Mouse (Mus musculus) hindbrain, embryonic 15.5 days (tissue): ENCODE measurements around the gene Gm20388. TPM values are rescaled to one million over a fixed set of nuclear protein-coding genes. Genes with fewer than 3 reads are reported as not detected.

Source experiments
- ATAC-seq: fragments of 200-750 bp; cut with Nextera tagmentation; 2 replicates; pipeline ENCODE4 v1.8.0; 2017; ENCODE audit warnings: low read depth, moderate number of reproducible peaks, moderate TSS enrichment; ENCODE audit not compliant: low FRiP score
- H3K27ac ChIP-seq: fragments of 300-500 bp; sonication (generic); replicated peaks from 2 replicates; pipeline ENCODE4 v1.5.1; 2015; ENCODE audit warnings: mild to moderate bottlenecking, inconsistent platforms
- H3K27me3 ChIP-seq: fragments of 300-500 bp; sonication (generic); 2 replicates; pipeline ENCODE4 v1.6.1; 2015; ENCODE audit warnings: control low read depth, inconsistent platforms
- H3K36me3 ChIP-seq: fragments of 300-500 bp; sonication (generic); 2 replicates; pipeline ENCODE4 v1.6.1; 2015; ENCODE audit warnings: control low read depth, inconsistent platforms
- H3K4me1 ChIP-seq: fragments of 300-500 bp; sonication (generic); replicated peaks from 2 replicates; pipeline ENCODE4 v1.6.1; 2015; ENCODE audit warnings: control low read depth, inconsistent platforms
- H3K4me2 ChIP-seq: fragments of 300-500 bp; sonication (generic); 2 replicates; pipeline ENCODE4 v1.6.1; 2015; ENCODE audit warnings: moderate library complexity, mild to moderate bottlenecking, inconsistent platforms
- H3K4me3 ChIP-seq: fragments of 300-500 bp; sonication (generic); 2 replicates; pipeline ENCODE4 v1.5.1; 2015; ENCODE audit warnings: mild to moderate bottlenecking, inconsistent platforms
- H3K9ac ChIP-seq: fragments of 300-500 bp; sonication (generic); 2 replicates; pipeline ENCODE4 v1.6.1; 2015; ENCODE audit warnings: inconsistent platforms
- H3K9me3 ChIP-seq: fragments of 300-500 bp; sonication (generic); 2 replicates; pipeline ENCODE4 v1.6.1; 2016; ENCODE audit warnings: control low read depth, inconsistent platforms
- WGBS: fragments of 180-500 bp; shearing (Covaris S2); methylation state at CpG from one replicate; pipeline ENCODE4 v1.1.7; 2015; 5-methylcytosine and 5-hydroxymethylcytosine counted together
- polyA plus RNA-seq: library from polyadenylated mRNA; unstranded; fragments of >200 nt; fragmentation: Nextera tagmentation; extraction: Ambion mirVana; gene quantifications from 2 replicates; pipeline ENCODE4 v1.2.1, GENCODE M21; 2015

Gm20388 gene
- polyA plus RNA-seq, 1 experiment from 2014 or later: 5.4 TPM

DNA sequence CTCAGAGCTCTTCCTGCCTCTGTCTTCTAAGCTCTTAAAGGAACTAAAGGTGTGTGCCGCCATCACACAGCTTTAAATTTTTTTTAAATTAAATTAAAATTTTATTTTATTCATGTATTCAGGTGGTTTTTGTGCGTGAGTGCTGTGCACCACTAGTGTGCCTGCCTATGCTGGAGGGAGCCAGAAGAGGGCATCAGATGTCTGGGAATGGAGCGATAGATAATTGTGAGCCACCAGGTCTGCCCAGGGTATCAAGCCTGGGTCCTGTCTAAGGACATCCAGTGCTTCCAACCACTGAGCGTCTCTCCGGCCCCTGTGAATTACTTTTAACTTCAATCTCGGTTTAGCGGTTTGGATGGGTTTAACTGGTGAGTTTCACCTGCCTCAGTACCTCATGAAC, 3572.0 kb downstream of the Gm20388 start:
- Histone ChIP-seq H3K4me2 (no peak overlapping the region), H3K9ac (no peak overlapping the region), H3K27ac (no peak overlapping the region), H3K36me3 (peaks cover 61% of the 10 kb centered on the region), H3K4me1 (peaks cover 17% of the 10 kb centered on the region), H3K9me3 (no peaks in the 10 kb centered on the region), H3K4me3 (no peak overlapping the region), H3K27me3 (no peaks in the 10 kb centered on the region)
- no peak for ATAC-seq
- 86% methylated on average over 7 of the region's 7 CpGs for whole genome bisulfite sequencing

DNA sequence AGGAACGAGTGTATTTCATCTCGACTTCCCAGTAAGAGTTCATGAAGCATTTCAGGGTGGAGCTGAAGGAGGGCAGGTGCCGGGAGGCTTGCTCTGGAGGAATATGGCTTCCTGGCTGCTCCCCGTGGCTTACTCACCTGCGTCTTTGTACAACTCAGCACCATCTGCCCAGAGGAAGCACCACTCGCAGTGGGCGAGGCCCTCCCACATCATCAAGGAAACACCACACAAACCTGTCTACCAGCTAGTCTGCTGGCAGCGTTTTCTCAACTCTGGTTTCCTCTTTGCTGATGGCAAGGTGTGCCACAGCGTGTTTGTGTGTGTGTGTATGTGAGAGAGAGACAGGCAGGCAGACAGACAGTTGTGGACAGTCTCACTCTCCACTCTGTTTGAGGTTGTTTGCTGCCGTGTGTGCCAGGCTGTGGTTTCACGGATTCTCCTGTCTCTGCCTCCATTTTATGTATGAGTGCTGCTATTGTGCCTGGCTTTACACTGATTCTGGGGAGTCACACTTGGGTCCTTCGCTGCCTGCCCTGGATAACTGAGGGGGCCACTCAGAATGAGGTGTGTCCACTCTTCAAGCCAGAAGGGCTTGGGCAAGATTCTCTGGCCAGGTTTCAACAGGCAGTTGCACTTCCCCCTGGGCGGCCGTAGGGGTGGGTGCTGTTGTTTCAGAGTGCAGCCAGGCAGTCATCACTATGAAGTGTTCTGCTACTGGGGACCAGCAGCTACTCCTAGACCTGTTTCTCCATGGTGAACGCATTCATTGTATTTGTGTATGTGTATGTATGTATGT, 3580.8 kb downstream of the Gm20388 start:
- no peak overlapping the region for H3K27ac ChIP-seq
- no peak overlapping the region for H3K4me3 ChIP-seq
- ATAC-seq: no peak

GRCm38 (mm10) chr8:123492898-123493297, 3582.3 kb downstream of the Gm20388 start:
- Histone ChIP-seq H3K36me3 (peaks cover 87% of the 10 kb centered on the region), H3K4me1 (no peaks in the 10 kb centered on the region), H3K27ac (no peak overlapping the region), H3K9me3 (no peaks in the 10 kb centered on the region), H3K9ac (no peak overlapping the region), H3K4me3 (no peak overlapping the region), H3K4me2 (no peak overlapping the region), H3K27me3 (no peaks in the 10 kb centered on the region)
- WGBS: 98% methylated on average over 9 of the region's 9 CpGs
- no peak for ATAC-seq

More for the DNA sequence above, 3580.8 kb downstream of the Gm20388 start:
- no peak overlapping the region for H3K9ac ChIP-seq
- no peak overlapping the region for H3K4me2 ChIP-seq
- H3K4me1 ChIP-seq: no peaks in the 10 kb centered on the region
- H3K36me3 ChIP-seq: peaks cover 87% of the 10 kb centered on the region
- 95% methylated on average over 15 of the region's 15 CpGs for WGBS
- H3K9me3 ChIP-seq: no peaks in the 10 kb centered on the region
- H3K27me3 ChIP-seq: no peaks in the 10 kb centered on the region

DNA sequence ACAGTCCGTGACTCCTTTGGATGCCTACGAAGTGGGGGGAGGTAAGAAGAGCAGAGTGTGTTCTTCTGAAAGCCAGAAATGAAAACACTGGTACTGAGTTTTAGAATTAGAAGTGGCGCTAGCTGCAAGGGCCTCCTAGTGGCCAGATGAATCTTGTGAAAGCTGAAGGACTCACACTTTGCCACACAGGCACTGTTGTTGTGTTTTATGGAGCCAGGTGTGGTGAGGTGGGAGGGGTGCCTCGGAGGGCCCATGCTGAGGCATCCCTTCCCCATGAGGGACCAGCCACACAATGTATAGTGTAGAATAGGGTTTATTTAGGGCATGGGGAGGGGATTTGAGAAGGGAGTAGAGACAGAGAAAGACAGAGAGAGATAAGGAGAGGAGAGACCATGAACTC, 3587.1 kb downstream of the Gm20388 start:
- Histone ChIP-seq H3K4me1 (no peaks in the 10 kb centered on the region), H3K9ac (no peak overlapping the region), H3K4me3 (no peak overlapping the region), H3K4me2 (no peak overlapping the region), H3K27me3 (no peaks in the 10 kb centered on the region), H3K36me3 (peaks cover 80% of the 10 kb centered on the region), H3K27ac (no peak overlapping the region), H3K9me3 (no peaks in the 10 kb centered on the region)
- ATAC-seq: no peak
- 91% methylated on average over 4 of the region's 4 CpGs for WGBS

DNA sequence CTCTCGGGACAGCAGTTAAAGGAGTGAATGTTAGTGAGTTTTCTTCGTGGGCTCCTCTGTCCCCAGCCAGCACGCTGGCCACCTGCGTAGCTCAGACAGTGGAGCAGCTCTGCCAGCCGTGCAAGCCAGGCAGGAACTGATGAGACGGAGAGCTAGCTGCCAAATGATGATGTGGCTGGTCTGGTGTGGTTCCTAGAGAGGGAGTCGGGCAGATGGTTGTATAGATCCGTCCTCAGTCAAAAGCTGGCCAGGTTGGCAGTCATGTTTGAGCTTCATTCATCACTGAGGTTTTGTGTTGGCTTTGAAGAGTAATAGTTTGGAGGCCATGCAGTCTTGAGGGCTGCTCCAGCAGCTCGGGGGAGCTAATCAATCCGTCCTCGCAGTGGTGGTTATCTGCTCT, 3588.3 kb downstream of the Gm20388 start:
- Histone ChIP-seq H3K4me1 (no peaks in the 10 kb centered on the region), H3K9me3 (no peaks in the 10 kb centered on the region), H3K27ac (no peak overlapping the region), H3K36me3 (peaks cover 80% of the 10 kb centered on the region), H3K4me3 (no peak overlapping the region), H3K27me3 (no peaks in the 10 kb centered on the region), H3K9ac (no peak overlapping the region), H3K4me2 (no peak overlapping the region)
- ATAC-seq: 0 out of 2 replicates have a peak, but pooled peaks have one; percentile 38
- WGBS: 92% methylated on average over 11 of the region's 11 CpGs

- no peak for ATAC-seq
- Histone ChIP-seq H3K27me3 (no peaks in the 10 kb centered on the region), H3K4me1 (no peaks in the 10 kb centered on the region), H3K36me3 (peaks cover 77% of the 10 kb centered on the region), H3K27ac (no peak overlapping the region), H3K4me2 (no peak overlapping the region), H3K4me3 (no peak overlapping the region), H3K9me3 (no peaks in the 10 kb centered on the region), H3K9ac (no peak overlapping the region)
- WGBS: 94% methylated on average over 11 of the region's 11 CpGs
These were observed 3588.9 kb downstream of the Gm20388 start for GRCm38 (mm10) chr8:123499556-123499955.

DNA sequence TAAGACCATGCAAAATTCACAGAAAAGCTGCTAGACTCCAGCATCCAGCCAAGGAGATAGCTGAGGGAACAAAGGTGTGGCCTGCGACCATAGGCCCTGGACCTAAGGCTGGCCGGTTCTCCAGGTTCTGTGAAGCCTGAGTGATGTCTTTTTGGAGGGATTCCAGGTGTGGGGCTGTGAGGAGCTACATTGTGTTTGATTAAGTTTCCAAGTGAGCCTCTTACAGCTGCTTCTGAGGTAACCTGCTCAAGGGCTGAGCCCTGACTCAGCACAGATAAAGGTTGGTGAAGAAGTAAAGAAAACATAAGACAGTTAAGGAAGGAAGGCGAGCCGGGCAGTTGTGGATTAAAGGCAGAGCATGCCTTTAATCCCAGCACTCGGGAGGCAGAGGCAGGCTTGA, 3591.6 kb downstream of the Gm20388 start:
- no peak overlapping the region for H3K4me2 ChIP-seq
- peaks cover 77% of the 10 kb centered on the region for H3K36me3 ChIP-seq
- 96% methylated on average over 5 of the region's 5 CpGs for WGBS
- no peak overlapping the region for H3K4me3 ChIP-seq
- no peak overlapping the region for H3K27ac ChIP-seq
- H3K9me3 ChIP-seq: no peaks in the 10 kb centered on the region
- no peaks in the 10 kb centered on the region for H3K27me3 ChIP-seq
- no peak overlapping the region for H3K9ac ChIP-seq
- no peak for ATAC-seq
- no peaks in the 10 kb centered on the region for H3K4me1 ChIP-seq

DNA sequence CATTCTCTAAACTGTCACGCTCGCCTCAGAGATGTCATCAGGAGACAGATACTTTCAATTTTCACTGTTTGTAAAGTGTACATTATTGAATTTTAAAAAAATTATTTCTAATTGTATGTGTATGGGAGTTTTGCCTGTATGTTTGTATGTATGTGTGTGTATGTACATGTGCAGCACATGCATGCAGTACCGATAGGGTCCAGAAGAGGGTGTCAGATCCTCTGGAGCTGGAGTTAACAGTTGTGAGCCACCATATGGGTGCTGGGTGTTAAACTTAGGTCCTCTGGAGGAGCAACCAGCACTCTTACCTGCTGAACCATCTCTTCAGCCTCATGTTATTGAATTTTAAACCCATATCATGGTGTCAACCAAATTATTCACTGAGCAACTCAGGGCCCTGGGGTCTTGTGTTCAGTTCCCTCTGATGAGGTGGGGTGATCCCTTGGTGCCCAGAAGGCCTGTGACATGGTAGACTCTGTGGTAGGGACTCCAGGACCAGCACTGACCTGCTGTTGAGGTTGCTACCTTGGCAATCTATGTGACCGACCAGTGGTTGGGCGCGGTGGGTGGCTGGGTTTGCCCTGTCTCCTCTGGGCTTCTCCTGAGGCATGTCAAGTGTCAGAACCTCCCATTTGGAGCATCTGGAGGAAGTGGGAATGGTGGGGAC, 3593.3 kb downstream of the Gm20388 start:
- WGBS: 99% methylated on average over 6 of the region's 6 CpGs
- Histone ChIP-seq H3K27me3 (no peaks in the 10 kb centered on the region), H3K4me2 (no peak overlapping the region), H3K9ac (no peak overlapping the region), H3K9me3 (no peaks in the 10 kb centered on the region), H3K27ac (no peak overlapping the region), H3K4me1 (no peaks in the 10 kb centered on the region), H3K36me3 (peaks cover 83% of the 10 kb centered on the region), H3K4me3 (no peak overlapping the region)
- no peak for ATAC-seq

- peak overlapping the region; percentile 20; the same call in 1 of the 2 replicates for H3K27ac ChIP-seq
- H3K36me3 ChIP-seq: peaks cover 86% of the 10 kb centered on the region
- WGBS: 87% methylated on average over 9 of the region's 9 CpGs
- H3K4me2 ChIP-seq: no peak overlapping the region
- no peaks in the 10 kb centered on the region for H3K9me3 ChIP-seq
- no peaks in the 10 kb centered on the region for H3K4me1 ChIP-seq
- no peak for ATAC-seq
- H3K4me3 ChIP-seq: no peak overlapping the region
- no peaks in the 10 kb centered on the region for H3K27me3 ChIP-seq
- H3K9ac ChIP-seq: no peak overlapping the region
These were observed 3594.1 kb downstream of the Gm20388 start for GRCm38 (mm10) chr8:123504591-123505195.

DNA sequence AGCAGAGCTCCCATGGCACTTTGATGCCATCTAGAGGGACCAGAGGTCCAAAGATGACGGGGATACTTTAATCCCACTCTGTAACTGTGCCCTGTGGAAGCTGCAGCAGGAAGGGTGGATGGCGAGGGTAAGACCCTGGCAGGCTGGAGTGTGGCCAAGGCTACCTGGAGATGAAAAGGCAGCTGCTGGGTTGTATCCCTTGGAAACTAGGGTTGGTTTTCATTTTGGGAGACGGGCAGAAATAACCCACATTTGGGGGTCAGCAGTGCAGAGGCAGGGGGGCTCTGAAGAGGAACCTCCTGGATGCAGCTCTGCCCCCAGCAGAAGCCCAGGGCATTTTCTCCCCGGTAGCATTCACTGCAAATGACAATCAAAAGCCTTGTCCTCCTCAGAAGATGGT, 3594.6 kb downstream of the Gm20388 start:
- WGBS: 74% methylated on average over 4 of the region's 4 CpGs
- no peak overlapping the region for H3K9ac ChIP-seq

DNA sequence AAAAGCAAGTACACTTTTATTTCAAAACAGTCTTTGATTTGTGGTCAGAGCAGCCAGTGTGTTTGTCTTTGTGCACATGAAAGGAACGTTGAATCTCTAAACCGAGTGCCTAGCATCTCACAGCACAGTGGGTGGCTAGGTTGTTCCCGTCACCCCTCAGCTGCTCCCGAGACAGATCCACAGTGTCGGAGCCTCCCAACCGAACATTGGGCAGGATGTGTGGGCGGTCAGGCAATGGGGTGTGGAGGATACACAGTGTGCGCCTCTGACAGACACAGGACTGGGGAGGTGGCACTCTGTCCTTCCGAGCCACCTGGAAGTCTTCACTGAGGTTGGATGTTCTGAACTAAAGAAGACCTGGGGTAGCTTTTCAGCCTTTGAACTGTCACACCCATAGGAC, 3595.1 kb downstream of the Gm20388 start:
- 74% methylated on average over 9 of the region's 9 CpGs for WGBS
- Histone ChIP-seq H3K27ac (no peak overlapping the region), H3K9ac (no peak overlapping the region), H3K27me3 (no peaks in the 10 kb centered on the region), H3K4me3 (no peak overlapping the region), H3K36me3 (peaks cover 86% of the 10 kb centered on the region), H3K4me1 (no peaks in the 10 kb centered on the region), H3K9me3 (no peaks in the 10 kb centered on the region), H3K4me2 (no peak overlapping the region)
- no peak for ATAC-seq

More for the DNA sequence above, 3594.6 kb downstream of the Gm20388 start:
- Histone ChIP-seq H3K4me1 (no peaks in the 10 kb centered on the region), H3K4me3 (no peak overlapping the region), H3K36me3 (peaks cover 87% of the 10 kb centered on the region), H3K27ac (0 out of 2 replicates have a peak overlapping the region, but pooled peaks have one; percentile 20), H3K27me3 (no peaks in the 10 kb centered on the region), H3K9me3 (no peaks in the 10 kb centered on the region), H3K4me2 (no peak overlapping the region)
- no peak for ATAC-seq

- no peaks in the 10 kb centered on the region for H3K4me1 ChIP-seq
- H3K4me3 ChIP-seq: no peak overlapping the region
- ATAC-seq: no peak
- H3K9me3 ChIP-seq: no peaks in the 10 kb centered on the region
- H3K27ac ChIP-seq: no peak overlapping the region
- H3K9ac ChIP-seq: no peak overlapping the region
- H3K27me3 ChIP-seq: no peaks in the 10 kb centered on the region
- no peak overlapping the region for H3K4me2 ChIP-seq
- 98% methylated on average over 5 of the region's 5 CpGs for WGBS
- H3K36me3 ChIP-seq: peaks cover 75% of the 10 kb centered on the region
These were observed 3596.5 kb downstream of the Gm20388 start for GRCm38 (mm10) chr8:123507153-123507552.
